Mouse (Mus musculus) intestine, embryonic 16.5 days (tissue): Measurements from ENCODE around the gene Ccdc57. TPM values are rescaled to one million over a fixed set of nuclear protein-coding genes. Genes with fewer than 3 reads are reported as not detected.

ENCODE experiments used
- ATAC-seq: fragments of 200-750 bp; cut with Nextera tagmentation; 2 replicates; pipeline ENCODE4 v1.8.0; 2017; ENCODE audit warnings: moderate TSS enrichment, moderate library complexity
- H3K27ac ChIP-seq: fragments of 300-500 bp; sonication (generic); 2 replicates; pipeline ENCODE4 v1.5.1; 2014; ENCODE audit warnings: mild to moderate bottlenecking, low read length
- H3K27me3 ChIP-seq: fragments of 300-500 bp; sonication (generic); replicated peaks from 2 replicates; pipeline ENCODE4 v1.6.1; 2014; ENCODE audit warnings: low read length, control low read depth, mixed read lengths; ENCODE audit not compliant: control insufficient read depth, insufficient read depth
- H3K36me3 ChIP-seq: fragments of 300-500 bp; sonication (generic); 2 replicates; pipeline ENCODE4 v1.6.1; 2014; ENCODE audit warnings: low read length, control low read depth; ENCODE audit not compliant: control insufficient read depth, insufficient read depth
- H3K4me1 ChIP-seq: fragments of 300-500 bp; sonication (generic); 2 replicates; pipeline ENCODE4 v1.6.1; 2014; ENCODE audit warnings: low read length, control low read depth, mixed read lengths; ENCODE audit not compliant: control insufficient read depth, insufficient read depth
- H3K4me2 ChIP-seq: fragments of 300-500 bp; sonication (generic); 2 replicates; pipeline ENCODE4 v1.6.1; 2014; ENCODE audit warnings: low read depth, low read length, control low read depth
- H3K4me3 ChIP-seq: fragments of 300-500 bp; sonication (generic); 2 replicates; pipeline ENCODE4 v1.5.1; 2014; ENCODE audit warnings: mild to moderate bottlenecking, low read length
- H3K9ac ChIP-seq: fragments of 300-500 bp; sonication (generic); 2 replicates; pipeline ENCODE4 v1.6.1; 2014; ENCODE audit warnings: low read depth, low read length
- H3K9me3 ChIP-seq: fragments of 300-500 bp; sonication (generic); 2 replicates; pipeline ENCODE4 v1.6.1; 2016; ENCODE audit warnings: low read length, control low read depth; ENCODE audit not compliant: control insufficient read depth
- WGBS: fragments of 180-500 bp; shearing (Covaris S2); extraction: QIAGEN DNeasy Blood & Tissue Kit; methylation state at CpG from one replicate; pipeline ENCODE4 v1.1.7; 2014; 5-methylcytosine and 5-hydroxymethylcytosine counted together
- polyA plus RNA-seq: library from polyadenylated mRNA; unstranded; fragments of >200 nt; fragmentation: Nextera tagmentation; extraction: Ambion mirVana; gene quantifications from 2 replicates; pipeline ENCODE4 v1.2.1, GENCODE M21; 2015

Ccdc57 gene
- polyA plus RNA-seq, 1 experiment from 2014 or later, result 4.3 TPM

DNA sequence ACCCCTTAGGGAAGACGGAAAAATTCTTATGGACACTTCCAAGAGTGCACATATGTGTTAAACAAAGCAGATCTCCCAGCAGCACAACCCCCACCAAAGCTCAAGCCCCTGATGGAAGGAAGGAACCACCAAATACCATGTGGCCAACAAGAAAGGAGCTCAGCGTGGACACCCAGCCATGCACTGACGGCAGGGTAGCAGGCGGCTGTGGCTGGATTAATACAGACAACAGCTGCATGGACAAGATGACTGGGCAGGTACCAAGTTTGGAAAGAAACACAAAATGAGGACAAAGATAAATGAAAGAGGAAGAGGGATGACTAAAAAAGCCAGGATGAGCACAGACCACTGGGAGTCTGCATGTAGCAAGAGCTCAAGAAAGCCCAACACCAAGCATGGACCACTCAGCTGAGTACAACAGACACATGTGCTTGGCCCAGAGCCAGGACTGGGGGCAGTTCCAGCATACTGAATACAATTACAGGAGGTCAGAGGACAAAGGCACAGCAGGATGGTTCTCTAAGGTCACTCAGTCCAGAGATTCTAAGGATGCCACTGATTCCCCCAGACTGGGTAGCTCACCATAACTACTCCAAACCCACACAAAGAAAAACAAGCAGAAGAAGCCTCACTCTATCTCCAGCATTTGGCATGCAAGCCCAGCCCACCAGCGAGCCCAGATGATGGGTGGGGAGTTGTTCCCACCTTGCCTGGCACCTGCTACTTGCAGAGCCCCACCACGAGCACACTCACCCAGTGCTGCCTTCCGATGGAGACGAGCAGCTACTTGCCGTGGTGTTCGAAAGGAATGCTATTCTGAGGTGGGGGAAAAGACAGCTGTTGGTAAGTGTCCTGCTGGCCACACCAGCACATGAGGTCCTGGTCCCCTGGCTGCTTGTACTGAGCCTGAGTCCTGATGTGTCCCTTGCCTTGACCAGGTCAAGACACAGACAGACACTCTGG is 31.8 kb upstream of the Ccdc57 start:
- H3K4me3 ChIP-seq, result no peak overlapping the region
- 81% methylated on average over 10 of the region's 10 CpGs for WGBS
- no peak for ATAC-seq

GRCm38 (mm10) chr11:120962909-120963308 is 30.2 kb upstream of the Ccdc57 start:
- Histone ChIP-seq H3K27me3 (no peaks in the 10 kb centered on the region), H3K4me1 (peaks cover 1% of the 10 kb centered on the region; the same call in 1 of the 2 replicates), H3K4me2 (no peak overlapping the region), H3K9me3 (no peaks in the 10 kb centered on the region), H3K36me3 (peaks cover 35% of the 10 kb centered on the region), H3K27ac (no peak overlapping the region), H3K9ac (no peak overlapping the region), H3K4me3 (no peak overlapping the region)
- WGBS, result 91% methylated on average over 7 of the region's 7 CpGs
- ATAC-seq, result no peak

More for the DNA sequence above, 31.8 kb upstream of the Ccdc57 start:
- no peak overlapping the region for H3K9ac ChIP-seq
- H3K27ac ChIP-seq, result no peak overlapping the region
- peaks cover 39% of the 10 kb centered on the region for H3K36me3 ChIP-seq
- H3K9me3 ChIP-seq, result no peaks in the 10 kb centered on the region
- H3K4me1 ChIP-seq, result no peaks in the 10 kb centered on the region
- no peak overlapping the region for H3K4me2 ChIP-seq
- no peaks in the 10 kb centered on the region for H3K27me3 ChIP-seq

DNA sequence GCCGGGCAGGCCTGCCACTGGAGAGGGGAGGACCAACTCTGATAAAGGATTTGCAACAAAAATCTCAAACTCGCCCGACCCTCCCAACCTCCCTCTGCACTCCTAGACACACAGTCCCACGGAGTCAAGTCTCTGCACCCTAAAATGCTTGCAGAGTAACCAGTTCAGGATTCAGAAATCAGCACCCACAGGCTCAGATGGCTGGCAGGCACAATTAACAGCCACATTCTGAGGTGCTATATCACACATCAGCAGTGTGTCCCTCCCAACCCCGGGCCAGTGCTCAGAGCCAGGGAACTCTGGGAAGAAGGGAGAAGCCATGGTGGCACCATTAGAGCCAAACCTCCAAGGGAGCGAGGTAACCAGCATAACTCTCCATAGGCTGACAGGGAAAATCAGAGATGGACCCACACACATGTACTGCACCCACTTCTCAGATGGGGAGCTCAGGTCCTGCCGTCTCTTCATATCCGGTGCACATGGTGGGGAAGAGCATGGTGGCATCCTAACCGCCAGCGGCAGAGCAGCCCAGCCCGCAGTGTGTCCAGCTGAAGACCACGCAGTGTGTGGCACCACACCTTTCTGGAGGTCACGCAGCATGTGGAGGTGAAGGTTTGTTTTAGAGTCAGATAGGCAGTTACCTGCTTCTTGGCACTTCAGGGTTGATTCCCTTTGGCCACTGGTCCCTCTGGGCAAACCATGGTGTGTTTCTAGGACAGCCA is 29.5 kb upstream of the Ccdc57 start:
- peaks cover 8% of the 10 kb centered on the region; the same call in 1 of the 2 replicates for H3K4me1 ChIP-seq
- no peak overlapping the region for H3K27ac ChIP-seq
- H3K27me3 ChIP-seq, result no peaks in the 10 kb centered on the region
- H3K9me3 ChIP-seq, result no peaks in the 10 kb centered on the region
- H3K4me2 ChIP-seq, result no peak overlapping the region
- H3K36me3 ChIP-seq, result peaks cover 33% of the 10 kb centered on the region
- H3K9ac ChIP-seq, result no peak overlapping the region
- ATAC-seq, result no peak
- 89% methylated on average over 13 of the region's 13 CpGs for WGBS
- H3K4me3 ChIP-seq, result no peak overlapping the region

DNA sequence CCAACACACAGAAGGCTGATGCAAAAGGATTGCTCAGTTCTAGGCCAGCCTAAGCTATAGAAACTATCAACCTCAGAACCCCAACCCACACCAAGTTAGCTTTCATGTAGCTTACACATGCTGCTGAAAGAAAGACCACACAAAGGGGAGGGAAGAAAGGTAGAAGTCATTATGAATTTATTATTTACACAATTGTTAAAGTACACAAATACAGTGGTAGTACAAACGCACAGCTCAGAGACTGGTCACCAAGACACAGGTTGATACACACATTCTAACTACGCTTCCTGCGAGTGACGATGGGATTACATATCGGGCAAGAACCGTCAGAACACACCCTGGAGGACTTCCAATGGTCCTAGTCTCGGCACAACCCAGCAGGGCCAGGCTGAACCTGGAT is 28.9 kb upstream of the Ccdc57 start:
- H3K36me3 ChIP-seq, result peaks cover 36% of the 10 kb centered on the region
- H3K4me3 ChIP-seq, result no peak overlapping the region
- H3K9me3 ChIP-seq, result no peaks in the 10 kb centered on the region
- H3K27ac ChIP-seq, result no peak overlapping the region
- ATAC-seq, result no peak
- peaks cover 12% of the 10 kb centered on the region; the same call in 1 of the 2 replicates for H3K4me1 ChIP-seq
- 80% methylated on average over 7 of the region's 7 CpGs for WGBS
- H3K9ac ChIP-seq, result no peak overlapping the region
- H3K4me2 ChIP-seq, result no peak overlapping the region
- no peaks in the 10 kb centered on the region for H3K27me3 ChIP-seq

- Histone ChIP-seq H3K4me2 (no peak overlapping the region), H3K4me1 (peaks cover 12% of the 10 kb centered on the region; the same call in 1 of the 2 replicates), H3K27me3 (no peaks in the 10 kb centered on the region), H3K9me3 (no peaks in the 10 kb centered on the region), H3K9ac (no peak overlapping the region), H3K27ac (no peak overlapping the region), H3K36me3 (peaks cover 30% of the 10 kb centered on the region), H3K4me3 (no peak overlapping the region)
- 67% methylated on average over 1 of the region's 1 CpGs for WGBS
- ATAC-seq, result no peak
Measured at GRCm38 (mm10) chr11:120960248-120960647, 27.6 kb upstream of the Ccdc57 start.

- peaks cover 19% of the 10 kb centered on the region for H3K4me1 ChIP-seq
- H3K9me3 ChIP-seq, result no peaks in the 10 kb centered on the region
- no peak overlapping the region for H3K27ac ChIP-seq
- no peak overlapping the region for H3K4me3 ChIP-seq
- ATAC-seq, result no peak
- no peak overlapping the region for H3K4me2 ChIP-seq
- 70% methylated on average over 3 of the region's 3 CpGs for WGBS
- peaks cover 29% of the 10 kb centered on the region for H3K36me3 ChIP-seq
- no peak overlapping the region for H3K9ac ChIP-seq
- H3K27me3 ChIP-seq, result no peaks in the 10 kb centered on the region
Measured at GRCm38 (mm10) chr11:120959564-120959963, 26.9 kb upstream of the Ccdc57 start.

DNA sequence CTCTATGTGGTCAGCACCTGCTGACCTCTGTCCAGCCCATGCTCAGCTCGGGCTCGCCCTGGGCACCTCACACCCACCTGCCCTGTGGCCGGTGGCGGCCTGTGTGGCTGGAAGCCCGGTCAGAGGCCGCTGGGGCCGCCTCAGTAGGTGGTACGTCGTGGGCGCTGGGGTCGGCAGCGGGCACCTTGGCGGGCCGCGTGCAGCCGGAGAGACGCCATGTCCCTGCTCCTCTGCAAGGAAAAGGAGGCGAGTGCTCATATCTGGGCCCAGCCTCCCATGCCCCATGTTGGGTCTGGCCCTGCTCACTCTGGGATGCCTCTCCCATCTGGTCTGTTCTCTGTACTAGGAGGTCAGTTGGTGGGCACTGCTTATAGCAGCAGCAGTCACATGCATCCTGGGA is 26.4 kb upstream of the Ccdc57 start:
- 82% methylated on average over 18 of the region's 18 CpGs for WGBS
- no peak overlapping the region for H3K4me2 ChIP-seq
- peaks cover 20% of the 10 kb centered on the region for H3K4me1 ChIP-seq
- no peak overlapping the region for H3K9ac ChIP-seq
- no peak overlapping the region for H3K27ac ChIP-seq
- no peaks in the 10 kb centered on the region for H3K27me3 ChIP-seq
- H3K36me3 ChIP-seq, result peaks cover 27% of the 10 kb centered on the region
- ATAC-seq, result no peak
- no peaks in the 10 kb centered on the region for H3K9me3 ChIP-seq
- no peak overlapping the region for H3K4me3 ChIP-seq

GRCm38 (mm10) chr11:120957731-120958257 is 25.1 kb upstream of the Ccdc57 start:
- Histone ChIP-seq H3K27me3 (no peaks in the 10 kb centered on the region), H3K4me1 (peaks cover 20% of the 10 kb centered on the region), H3K9me3 (no peaks in the 10 kb centered on the region), H3K9ac (no peak overlapping the region), H3K4me3 (no peak overlapping the region), H3K4me2 (no peak overlapping the region), H3K27ac (no peak overlapping the region), H3K36me3 (peaks cover 16% of the 10 kb centered on the region)
- ATAC-seq, result no peak
- WGBS, result 59% methylated on average over 15 of the region's 15 CpGs

DNA sequence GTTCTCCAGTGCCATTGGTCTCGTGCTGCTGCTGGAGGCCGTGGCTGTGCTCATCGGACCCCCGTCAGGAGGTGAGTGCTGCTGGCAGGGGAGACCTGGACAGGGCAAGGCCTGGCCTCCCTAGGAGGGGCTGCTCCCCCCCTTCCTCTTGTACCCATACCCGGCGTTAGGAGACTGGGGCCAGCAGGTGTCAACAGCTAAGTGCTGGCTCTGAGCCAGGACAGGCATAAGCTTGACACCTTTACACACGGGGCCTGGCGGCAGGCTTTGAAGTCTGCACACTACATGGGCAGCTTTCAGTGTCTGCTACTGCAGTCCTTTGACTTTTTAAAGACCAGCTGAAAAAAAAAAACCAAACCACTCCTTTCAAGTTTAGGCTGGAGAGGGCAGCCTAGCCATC is 24.4 kb upstream of the Ccdc57 start:
- ATAC-seq, result no peak; the same call in 1 of the 2 replicates
- Histone ChIP-seq H3K4me2 (no peak overlapping the region), H3K4me1 (peaks cover 24% of the 10 kb centered on the region), H3K27ac (no peak overlapping the region), H3K9ac (no peak overlapping the region), H3K36me3 (peaks cover 11% of the 10 kb centered on the region; the same call in 1 of the 2 replicates), H3K4me3 (no peak overlapping the region), H3K9me3 (no peaks in the 10 kb centered on the region), H3K27me3 (no peaks in the 10 kb centered on the region)
- WGBS, result 54% methylated on average over 8 of the region's 8 CpGs
